Mouse (Mus musculus): Measurements from ENCODE around the gene Adora2b.

The Adora2b gene

DNA sequence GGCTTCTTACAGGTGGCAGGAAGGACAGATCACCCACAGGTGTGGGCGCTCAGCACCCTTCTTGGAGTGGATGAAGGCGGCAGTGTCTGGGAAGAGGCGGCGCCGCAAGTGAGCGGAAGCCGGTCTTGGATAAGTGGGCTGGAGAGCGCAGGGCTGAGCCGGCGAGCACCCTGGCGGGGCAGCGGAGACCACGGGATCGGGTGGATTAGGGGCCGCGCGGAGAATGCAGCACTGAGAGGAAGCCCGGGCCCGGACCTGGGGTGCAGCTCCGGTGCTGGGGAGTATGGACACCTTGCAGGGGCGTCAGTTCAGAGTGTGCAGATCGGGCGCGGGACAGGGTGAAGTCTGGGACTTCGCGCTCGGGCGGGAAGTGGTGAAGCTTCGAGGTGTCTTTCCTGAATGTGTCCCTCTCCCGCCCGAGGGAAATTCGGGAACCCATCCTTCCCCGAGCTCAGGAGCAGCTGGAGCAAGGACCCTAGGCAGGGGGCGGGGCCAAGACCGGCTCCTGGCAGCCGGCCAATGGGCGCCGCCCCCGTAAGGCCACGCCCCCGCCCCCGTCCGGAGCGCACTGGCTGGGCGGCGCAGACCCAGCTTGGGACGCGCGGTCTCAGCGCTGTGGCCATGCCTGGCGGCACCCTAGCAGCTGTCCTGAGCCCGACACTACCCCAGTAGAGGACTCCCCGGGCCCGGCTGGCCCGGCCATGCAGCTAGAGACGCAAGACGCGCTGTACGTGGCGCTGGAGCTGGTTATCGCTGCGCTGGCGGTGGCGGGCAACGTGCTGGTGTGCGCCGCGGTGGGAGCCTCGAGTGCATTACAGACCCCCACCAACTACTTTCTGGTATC, at the start of gene Adora2b:
Gene Adora2b, plus strand, starts transcription at position 584 of the 844 bp plus-strand sequence.
- in situ Hi-C loops (cut with MboI, MseI), result no loop called here

DNA sequence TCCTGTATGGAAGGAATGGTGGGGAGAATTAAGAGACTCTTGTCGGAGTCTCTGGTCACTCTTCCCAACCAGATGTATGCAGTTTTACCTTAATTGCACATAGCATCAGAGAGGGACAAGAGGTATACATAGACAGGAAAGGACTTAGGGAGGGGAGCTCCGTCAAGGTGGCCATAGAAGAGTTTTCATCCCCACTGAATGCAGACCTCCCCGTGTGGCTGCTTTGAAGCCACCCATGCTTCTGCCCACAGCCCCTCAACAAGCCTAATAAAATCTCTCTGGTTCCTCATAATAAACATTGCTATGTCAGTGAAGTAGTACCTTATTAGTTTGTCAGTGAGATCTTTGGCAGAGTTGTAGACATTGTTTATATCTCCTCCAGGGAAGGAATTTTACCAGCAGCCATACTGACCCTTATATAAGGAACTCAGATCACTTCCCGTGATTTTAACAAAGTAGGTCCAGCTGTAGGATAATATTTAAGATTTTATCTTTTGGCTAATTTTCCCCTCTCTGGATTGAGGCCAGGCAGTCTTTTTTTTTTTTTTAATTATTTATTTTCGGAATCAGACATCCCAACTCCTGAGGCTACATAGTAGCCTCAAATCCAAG, 47.8 kb upstream of the Adora2b start:
- in situ Hi-C loops (cut with MboI, MseI), result no loop called here

DNA sequence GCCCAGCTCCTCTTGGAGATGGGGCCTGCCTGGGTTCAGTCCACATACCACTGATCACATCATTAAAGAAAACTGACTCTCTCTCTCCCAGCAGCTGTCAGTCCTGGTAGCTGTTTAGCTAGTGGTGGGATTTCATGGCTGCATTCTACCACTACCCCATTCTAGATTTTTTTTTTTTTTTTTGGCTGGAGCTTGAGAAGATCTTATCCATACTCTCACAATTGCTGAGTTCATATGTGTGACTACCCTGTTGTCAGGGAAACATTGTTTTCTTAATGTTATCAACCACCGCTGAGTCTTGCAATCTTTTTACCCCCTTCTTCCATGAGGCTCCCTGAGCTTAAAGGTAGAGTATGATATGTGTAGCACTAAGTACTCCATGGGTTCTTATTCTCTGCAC, 46.1 kb upstream of the Adora2b start:
- in situ Hi-C loops (cut with MboI, MseI), result no loop called here

DNA sequence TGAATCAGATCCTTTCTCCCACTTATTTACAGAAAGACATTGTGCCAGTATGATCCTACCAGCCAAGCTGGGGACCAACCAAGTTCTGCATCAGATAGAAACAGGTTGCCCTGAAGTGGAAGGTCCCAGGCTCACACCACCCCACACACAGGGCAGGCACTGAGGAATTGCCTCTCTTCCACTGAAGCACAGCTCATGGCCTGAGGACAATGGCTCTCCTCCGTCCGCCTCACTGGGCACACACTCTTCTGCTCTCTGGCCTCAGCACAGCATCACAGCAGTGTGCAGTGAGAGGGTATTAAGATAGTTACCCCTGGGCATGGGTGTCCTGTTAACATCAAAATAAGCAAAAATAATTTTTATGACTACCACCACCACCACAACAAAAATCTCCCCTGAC, 39.7 kb upstream of the Adora2b start:
- in situ Hi-C loops (cut with MboI, MseI), result no loop called here

DNA sequence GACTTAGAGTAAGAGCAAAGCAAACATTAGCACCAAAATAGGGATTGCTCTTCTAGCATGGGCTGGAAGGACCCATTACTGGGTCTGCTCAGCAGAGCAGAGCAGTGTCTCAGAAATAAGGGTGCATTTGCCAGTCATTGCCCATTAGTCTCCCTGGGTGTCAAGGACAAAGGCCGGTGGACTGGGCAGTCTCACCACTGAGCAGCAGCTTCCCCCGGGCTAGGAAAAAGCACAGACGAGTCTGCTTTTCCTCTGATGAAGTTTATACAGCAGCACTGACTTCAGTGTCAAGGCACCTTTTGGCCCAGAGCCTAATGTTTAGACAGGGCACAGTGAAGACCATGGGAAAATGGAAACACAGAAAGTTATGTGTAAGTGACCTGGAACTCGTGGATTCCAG, 38.9 kb upstream of the Adora2b start:
- in situ Hi-C loops (cut with MboI, MseI), result no loop called here

DNA sequence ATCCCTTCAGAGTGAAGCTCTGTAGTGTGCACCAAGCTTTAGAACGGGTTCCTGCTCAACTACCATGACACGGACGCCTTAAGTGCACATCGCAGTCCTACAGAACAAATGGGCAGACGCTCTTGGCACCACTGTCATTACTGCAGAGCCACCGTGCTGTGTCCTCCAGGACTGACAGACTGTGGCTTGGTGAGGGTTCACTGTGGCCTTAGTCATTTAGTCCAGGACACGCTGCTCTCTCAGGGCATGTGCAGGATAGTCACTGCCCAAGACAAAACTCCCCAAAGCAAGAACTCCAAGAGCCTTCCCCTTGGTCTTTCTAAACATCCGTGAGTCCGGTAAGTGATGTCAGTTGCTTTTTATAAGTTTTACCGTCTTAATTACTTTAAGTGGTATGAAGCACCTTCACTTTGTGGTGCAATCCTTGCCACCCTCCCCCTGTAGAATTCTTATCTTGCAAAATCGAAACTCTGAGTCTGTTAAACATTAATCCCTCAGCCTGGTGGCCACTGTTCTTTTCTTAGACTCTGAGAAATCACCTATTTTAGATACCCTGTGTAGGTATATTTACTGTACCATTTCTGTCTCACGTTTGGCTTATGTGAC, 35.3 kb upstream of the Adora2b start:
- in situ Hi-C loops (cut with MboI, MseI), result no loop called here

DNA sequence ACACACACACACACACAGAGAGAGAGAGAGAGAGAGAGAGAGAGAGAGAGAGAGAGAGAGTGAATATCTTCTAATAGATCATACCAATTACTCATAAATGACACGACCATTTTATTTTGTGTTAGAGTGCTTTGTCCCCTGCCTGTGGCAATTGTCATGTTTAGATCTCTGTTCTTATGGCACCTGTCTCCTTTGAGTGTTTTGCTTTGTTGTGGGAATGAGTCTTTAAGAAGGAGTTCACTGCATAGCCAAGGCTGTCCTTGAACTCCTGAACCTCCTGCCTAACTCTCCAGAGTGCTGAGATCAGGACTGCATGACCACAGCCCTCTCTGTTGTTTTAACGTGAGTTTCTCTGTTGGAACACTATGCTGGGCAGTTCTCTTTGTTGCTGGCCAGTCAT, 33.7 kb upstream of the Adora2b start:
- in situ Hi-C loops (cut with MboI, MseI), result no loop called here

DNA sequence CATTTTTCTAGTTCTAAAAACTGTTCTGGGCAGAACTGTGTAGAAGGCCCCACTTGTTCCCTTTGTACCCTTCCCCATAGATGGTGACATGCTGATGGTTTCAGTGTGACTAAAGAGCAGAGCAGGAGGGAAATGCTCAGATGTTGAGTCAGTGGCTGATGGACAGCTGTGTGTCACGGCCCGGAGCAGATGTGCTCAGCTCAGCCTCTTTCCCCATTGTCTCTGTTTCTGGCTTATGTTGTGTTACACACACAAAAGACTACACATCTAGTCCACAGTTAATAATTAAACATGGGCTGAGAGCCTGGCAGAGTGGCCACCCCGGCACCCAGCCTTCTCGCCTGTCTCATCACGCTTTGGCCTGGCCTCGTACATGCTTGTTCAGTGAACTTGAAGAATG, 31.0 kb upstream of the Adora2b start:
- in situ Hi-C loops (cut with MboI, MseI), result no loop called here

DNA sequence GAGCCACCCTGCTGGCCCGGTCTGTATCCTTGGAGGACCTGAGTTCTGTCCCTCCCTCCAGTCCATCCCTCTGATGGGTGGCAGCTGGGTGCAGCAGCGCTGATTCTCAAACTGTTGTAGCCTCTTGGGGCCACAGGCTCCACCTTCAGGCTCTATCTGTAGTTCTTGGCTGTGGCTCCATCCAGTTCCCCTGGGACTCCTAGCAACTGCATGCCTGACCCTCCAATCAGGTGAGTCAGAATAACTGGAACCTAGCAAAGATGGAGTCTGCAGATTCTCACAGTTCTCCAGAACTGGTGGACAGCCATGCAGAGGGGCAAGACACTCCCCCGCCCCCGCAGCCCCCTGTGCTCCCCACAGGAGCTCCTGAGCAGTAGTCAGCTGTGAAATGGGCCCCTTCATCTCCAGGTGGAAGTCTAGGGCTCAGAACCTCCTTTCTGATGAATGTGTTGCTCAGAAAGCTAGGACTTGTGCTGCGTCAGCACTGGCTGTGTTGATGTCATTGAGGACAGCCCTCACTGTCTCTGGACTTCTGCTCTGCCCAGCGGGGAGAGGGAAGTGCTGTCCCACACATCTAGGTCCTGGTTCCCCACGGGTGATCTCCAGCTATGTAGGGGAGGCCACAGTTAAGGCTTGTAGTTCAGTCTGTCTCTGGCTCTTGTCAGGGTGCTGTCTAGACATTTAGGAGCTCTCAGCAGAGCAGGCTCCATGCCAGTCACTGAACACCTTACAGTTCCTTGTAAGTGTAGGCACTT, 27.9 kb upstream of the Adora2b start:
- in situ Hi-C loops (cut with MboI, MseI), result loop anchor here (5.0 kb wide), 1 partner anchor 56 kb away; no protein-coding TSS in a partner anchor

DNA sequence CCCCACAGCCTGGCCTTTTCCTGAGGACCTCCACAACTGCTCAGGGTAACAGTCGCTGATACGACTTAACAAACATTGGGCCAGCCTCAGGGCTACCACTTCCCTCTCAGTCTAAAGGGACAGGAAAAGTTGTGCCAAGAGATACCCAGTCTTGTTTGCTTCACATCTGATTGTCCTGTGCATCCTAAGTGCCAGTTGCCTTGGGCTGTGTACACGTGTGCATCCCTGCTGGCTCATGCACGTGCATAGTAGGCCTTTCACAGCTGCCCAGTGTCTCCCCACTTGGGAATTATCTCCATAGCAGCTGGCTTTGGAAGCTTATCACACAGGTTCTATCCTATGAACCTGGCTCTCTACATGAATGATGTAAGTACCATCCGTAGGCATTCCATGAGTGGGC, 25.4 kb upstream of the Adora2b start:
- in situ Hi-C loops (cut with MboI, MseI), result loop anchor here (5.0 kb wide), 1 partner anchor 54 kb away; no protein-coding TSS in a partner anchor

DNA sequence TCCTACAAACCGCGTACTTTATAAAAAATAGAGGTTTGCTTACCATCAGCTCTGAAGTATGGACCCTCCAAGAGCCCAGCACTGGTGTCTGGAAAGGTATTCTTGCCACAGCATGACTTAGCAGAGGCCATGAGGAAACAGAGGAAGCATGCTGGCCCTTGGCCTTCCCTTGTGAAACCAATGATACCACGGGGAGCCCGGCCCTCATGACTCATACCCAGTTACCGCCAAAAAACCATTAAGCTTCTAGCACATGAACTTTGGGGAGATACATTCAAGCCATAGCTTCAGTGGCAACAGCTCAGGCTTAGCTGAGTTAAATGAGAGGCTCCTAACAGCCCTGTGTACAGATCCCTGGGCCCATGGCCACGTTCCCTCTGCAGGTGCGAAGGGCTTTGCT, 24.8 kb upstream of the Adora2b start:
- in situ Hi-C loops (cut with MboI, MseI), result loop anchor here (5.0 kb wide), 1 partner anchor 53 kb away; no protein-coding TSS in a partner anchor

DNA sequence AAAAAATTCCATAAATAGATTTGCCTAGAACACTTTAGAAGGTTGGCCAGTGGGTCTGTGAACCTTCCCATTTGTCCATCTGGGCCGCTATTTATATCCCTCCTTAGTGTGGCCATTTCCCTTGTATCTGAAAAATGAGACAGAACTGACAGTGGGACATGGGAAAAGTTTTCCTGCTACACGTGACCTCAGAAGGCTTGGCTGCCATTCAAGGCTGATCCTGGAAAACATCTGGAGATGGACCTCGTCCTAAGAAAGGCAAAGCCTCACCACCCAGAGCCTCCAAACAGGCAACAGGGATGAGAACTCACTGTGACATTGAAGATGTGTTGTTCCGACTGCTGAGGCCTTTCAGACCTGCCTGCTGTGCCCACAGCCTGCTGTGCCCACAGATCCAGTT, 24.0 kb upstream of the Adora2b start:
- in situ Hi-C loops (cut with MboI, MseI), result loop anchor here (5.0 kb wide), 1 partner anchor 53 kb away; no protein-coding TSS in a partner anchor

DNA sequence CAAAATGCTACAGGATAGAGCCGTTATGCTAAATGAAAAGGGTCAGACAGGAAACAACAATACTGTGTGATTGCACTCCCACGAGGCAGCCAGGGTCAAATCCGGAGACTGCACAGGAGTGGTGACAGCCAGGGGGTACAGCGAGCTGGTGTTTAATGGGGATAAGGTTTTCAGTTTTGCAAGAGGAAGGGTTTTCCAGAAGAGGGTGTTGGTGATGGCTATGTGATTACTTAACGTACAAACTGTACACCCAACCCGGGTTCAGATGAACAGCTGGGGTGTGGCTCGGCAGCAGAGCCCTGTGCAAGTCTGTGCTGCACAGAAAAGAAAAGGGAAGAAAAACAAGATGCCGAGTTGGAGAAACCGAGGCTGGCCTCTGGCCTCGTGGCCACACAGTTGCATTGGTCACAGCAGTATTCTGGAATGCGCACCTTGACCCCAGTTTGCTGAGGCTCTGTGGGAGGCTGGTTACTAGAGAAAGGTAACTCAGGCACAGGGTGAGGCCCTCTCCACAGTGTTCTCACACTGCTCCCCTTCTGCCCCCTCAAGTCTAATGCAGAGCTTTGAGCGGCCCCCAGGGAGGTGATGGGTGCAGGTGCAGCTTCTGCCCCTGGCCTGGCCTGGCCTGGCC, 8.0 kb upstream of the Adora2b start:
- in situ Hi-C loops (cut with MboI, MseI), result no loop called here

DNA sequence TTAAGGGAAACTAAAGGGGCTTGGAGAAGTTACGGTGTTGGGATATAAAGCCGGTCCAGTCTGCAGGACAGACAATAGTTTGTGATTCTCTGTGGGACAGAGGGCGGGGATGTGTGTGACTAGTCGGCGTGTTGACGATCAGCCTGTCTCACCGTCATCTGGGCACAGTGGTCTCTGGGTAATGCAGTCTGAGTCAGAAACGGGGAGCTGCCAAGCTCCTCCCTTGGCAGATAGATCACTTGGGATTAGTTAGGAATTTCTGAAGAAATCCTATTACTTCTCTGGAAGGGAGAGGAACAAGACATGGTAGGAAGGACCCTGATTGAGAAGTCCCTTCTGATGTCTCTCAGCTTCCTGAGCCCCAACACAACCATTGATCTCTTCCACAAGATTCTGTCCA, 4.9 kb upstream of the Adora2b start:
- in situ Hi-C loops (cut with MboI, MseI), result no loop called here

DNA sequence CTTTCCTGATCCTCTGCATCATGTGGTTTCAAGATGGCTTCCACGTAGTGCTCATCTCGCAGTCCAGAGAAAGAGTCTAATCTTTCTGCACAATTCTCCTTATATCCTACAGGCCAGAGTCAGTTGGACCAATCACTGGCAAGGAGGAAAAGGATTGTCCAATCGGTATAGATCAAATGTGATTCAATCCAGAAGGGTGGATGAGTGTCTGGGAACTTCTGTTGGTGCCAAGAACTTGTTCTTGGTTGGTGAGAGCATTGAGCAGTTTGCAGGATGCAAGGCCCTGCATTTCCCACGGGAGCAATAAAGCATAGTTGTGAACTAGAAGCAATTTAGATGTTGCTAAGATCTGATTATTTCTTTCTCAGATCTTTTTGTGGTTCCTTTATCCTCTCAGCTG, 4.3 kb upstream of the Adora2b start:
- in situ Hi-C loops (cut with MboI, MseI), result no loop called here

DNA sequence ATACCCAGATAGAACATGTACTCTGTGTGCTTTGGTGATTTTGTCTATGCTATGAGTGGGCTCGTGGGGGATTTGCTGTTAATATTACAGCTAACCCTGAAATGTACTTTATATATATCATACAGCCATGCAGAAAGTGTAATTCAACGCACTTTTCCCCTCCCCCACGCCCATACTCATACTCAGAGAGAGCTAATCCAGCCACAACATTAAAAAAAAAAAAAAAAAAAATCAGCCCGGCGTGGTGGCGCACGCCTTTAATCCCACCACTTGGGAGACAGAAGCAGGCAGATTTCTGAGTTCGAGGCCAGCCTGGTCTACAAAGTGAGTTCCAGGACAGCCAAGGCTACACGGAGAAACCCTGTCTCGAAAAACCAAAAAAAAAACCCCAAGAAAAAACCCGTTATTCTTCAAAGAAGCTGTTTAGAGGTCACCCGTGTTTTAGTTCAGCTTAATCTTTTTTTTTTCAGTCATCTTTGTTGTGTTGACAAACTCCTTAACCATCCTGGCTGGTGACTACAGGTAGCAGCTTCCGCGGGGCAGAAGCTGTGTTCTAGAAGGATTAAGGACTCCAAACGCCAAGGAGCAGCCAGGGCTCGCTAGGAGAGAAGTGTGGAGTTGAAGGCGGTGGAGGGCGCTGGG, 904 bp upstream of the Adora2b start:
- in situ Hi-C loops (cut with MboI, MseI), result no loop called here

DNA sequence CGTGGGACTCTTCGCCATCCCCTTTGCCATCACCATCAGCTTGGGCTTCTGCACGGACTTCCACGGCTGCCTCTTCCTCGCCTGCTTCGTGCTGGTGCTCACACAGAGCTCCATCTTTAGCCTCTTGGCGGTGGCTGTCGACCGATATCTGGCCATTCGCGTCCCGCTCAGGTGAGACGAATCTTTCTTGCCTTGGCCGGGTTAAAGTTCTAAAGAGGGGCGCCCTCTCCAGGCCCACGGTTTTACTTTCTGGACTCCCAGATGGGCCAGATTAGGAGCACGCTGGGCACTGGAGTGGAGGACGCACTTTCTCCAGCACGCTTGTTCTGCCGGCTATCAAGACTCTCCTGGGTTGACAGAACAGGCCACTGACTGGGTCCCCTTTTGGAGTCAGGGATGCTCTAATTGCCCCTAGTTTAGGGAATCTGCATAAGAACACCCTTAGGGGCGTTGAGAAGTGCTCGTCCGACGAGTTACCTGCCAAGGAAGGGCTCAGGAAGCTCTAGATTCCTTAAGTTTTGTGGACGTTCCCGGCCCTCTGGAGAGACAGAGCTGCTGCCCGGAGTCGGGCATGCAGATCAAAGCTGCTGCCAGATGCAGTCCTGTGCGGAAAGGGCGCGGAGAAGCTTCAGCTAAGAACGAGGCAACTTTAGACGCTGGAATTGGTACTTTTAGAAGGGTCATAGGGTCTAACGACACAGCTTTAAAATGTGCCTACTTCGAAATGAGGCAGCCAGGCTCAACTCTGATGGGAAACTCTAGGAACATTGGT, 668 bp downstream of the Adora2b start:
- in situ Hi-C loops (cut with MboI, MseI), result no loop called here

DNA sequence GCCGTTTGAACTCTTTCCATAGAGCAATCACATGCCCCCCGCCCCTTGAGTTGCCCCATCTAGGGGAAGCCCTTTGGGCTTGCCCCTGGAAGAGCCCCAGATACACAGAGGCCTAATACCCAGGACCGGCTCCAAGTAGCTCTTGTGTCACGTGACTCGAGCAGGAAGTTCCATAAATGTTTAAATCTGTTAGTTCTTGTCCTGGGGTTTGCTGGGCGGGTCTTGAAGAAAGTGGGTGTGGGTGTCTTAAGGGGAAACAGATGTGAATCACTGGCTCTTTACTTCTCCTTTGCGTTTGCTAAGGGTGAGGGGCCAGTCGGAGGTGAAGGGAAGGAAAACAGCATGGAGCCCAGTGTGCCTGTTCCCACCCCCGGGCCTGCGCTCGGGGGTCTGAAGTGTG, 2.3 kb downstream of the Adora2b start:
- in situ Hi-C loops (cut with MboI, MseI), result no loop called here

DNA sequence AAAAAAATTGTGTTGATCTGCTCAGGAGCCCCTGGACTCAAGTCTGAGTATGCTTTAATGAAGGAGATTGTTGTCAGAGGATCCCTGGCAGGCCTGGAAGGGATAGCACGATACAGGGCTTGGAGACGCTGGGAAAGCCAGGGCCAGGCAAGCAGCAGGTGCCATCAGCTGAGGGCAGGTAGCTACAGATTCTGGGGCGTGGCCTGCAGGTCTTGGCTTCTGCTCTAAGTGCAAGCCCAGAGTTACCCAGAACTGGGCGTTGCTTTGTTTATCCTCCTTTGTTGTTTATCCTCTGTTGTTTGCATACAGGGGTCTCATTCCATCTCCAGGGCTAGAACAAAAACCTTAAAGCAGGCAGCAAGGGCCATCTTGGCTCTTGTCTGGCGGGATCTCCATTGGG, 4.6 kb downstream of the Adora2b start:
- in situ Hi-C loops (cut with MboI, MseI), result no loop called here

DNA sequence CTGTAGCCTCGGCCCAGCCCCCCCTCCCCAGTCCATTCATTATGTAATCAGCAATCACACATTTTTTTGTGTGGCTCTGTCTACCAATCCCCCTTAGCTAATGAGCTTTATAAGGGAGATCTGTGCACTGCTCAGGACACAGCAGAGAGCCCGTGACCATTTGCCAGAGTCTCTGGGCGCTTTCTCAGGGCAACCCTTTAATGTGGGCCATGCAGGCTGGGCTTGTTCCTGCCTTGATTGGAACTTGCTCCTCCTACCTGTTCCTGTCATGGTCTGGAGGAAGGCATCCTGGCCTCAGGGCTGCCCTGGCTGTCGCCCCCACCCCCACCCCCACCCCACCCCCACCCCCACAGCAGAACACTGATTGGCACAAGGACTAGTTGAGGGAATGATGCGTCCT, 10.4 kb downstream of the Adora2b start:
- in situ Hi-C loops (cut with MboI, MseI), result no loop called here

All from regulatory T cell (primary cell).